Mouse (Mus musculus): ENCODE results near the gene Socs4.

GRCm38 (mm10) chr14:47331920-47332319, 55.2 kb downstream of the Socs4 start:
- TF ChIP-seq UBTF (IDR thresholded peaks at IDR 0.05; ENCODE audit: low read depth, low read length) (no peak), SMC3 (IDR thresholded peaks at IDR 0.05; ENCODE audit: low read depth, low read length) (no peak), CTCF (conservative IDR thresholded peaks at IDR 0.05 in 1 of 2, IDR thresholded peaks at IDR 0.05 in 1 of 2; ENCODE audit: low read depth in 2 of 2, low read length in 2 of 2) (no peak), POLR2A (IDR thresholded peaks at IDR 0.05; ENCODE audit: low read depth, low read length) (no peak), SIN3A (IDR thresholded peaks at IDR 0.05; ENCODE audit: low read length) (no peak), MAX (IDR thresholded peaks at IDR 0.05; ENCODE audit: low read length) (no peak), ZC3H11A (IDR thresholded peaks at IDR 0.05; ENCODE audit: low read depth, low read length) (no peak)
